Mouse (Mus musculus) colon, adult 2 months (tissue): ENCODE measurements around the gene Oxnad1. TPM values are rescaled to one million over a fixed set of nuclear protein-coding genes. Genes with fewer than 3 reads are reported as not detected.

Experiments used
- polyA plus RNA-seq: library from polyadenylated mRNA; depleted of rRNA; stranded (reverse); fragments of >200 nt; gene quantifications from 2 replicates; pipeline ENCODE4 v1.2.3, GENCODE M21; 2012; rRNA removed

The Oxnad1 gene
- 20.1 and 22.0 TPM in 2 replicates for polyA plus RNA-seq

GRCm38 (mm10) chr14:32084761-32085485 lies at the start of gene Oxnad1:
Gene Oxnad1, plus strand, starts transcription at chr14:32085374.

GRCm38 (mm10) chr14:32085486-32086201 lies 470 bp downstream of the Oxnad1 start, which contains the start of gene Dph3:
Gene Dph3, minus strand, starts transcription at chr14:32085729.

GRCm38 (mm10) chr14:32141723-32142122 lies 56.5 kb downstream of the Oxnad1 start, which contains the start of gene Msmb:
Gene Msmb, plus strand, starts transcription at chr14:32142023.

Other genes starting within 250 kb of the Oxnad1 start
- 2.5 and 3.3 TPM in 2 replicates for gene Galnt15, start 56.4 kb upstream of the Oxnad1 start, polyA plus RNA-seq
- 12.5 and 13.0 TPM in 2 replicates for gene Dph3, start 355 bp downstream of the Oxnad1 start, polyA plus RNA-seq
- gene Msmb, start 56.6 kb downstream of the Oxnad1 start, polyA plus RNA-seq: not detected in 2 replicates
- gene Ncoa4, start 74.5 kb downstream of the Oxnad1 start, polyA plus RNA-seq: 20.7 and 22.3 TPM in 2 replicates
- gene Timm23, start 116.5 kb downstream of the Oxnad1 start, polyA plus RNA-seq: 174 and 204 TPM in 2 replicates
- 4.0 and 4.2 TPM in 2 replicates for gene Parg, start 116.6 kb downstream of the Oxnad1 start, polyA plus RNA-seq
- 1.9 and 2.2 TPM in 2 replicates for gene Ogdhl, start 236.6 kb downstream of the Oxnad1 start, polyA plus RNA-seq